Mouse (Mus musculus): ENCODE measurements at regions not wholly inside any gene's neighbourhood (a gene's known extent, or its start where the extent isn't known, plus 50 kb on each side); places are given as distances from the start of the nearest gene placed in this dataset.

DNA sequence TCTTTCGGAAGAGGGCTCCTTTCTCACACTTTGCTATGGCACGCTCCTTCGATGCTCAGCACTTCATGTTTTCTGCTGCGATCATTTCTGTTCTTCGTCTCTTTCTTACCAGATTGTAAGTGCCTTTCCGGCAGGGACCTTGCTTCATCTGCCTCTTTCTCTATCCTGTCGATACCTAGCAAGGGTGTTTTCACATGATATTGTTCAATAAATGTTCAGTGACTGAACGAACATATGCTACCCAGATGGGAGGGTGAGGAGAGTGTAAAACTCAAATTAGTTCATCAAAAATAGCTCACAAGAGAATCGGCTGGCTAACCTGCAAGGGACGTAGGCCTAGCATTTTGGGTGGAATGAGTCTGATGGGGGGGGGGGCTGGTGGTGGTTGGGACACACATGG, 272.5 kb downstream of the Etnk1 start:
- Histone ChIP-seq H3K27me3 (ENCODE audit: control insufficient read depth, insufficient read depth, low read depth, low read length) (no peaks in the 10 kb centered on the region), H3K9me3 (ENCODE audit: control insufficient read depth, low read length) (no peaks in the 10 kb centered on the region), H3K4me3 (ENCODE audit: low read length) (no peak overlapping the region), H3K9ac (ENCODE audit: low read length) (no peak overlapping the region), H3K4me2 (ENCODE audit: low read depth, low read length) (no peak overlapping the region), H3K27ac (ENCODE audit: low read length) (no peak overlapping the region), H3K36me3 (ENCODE audit: control insufficient read depth, insufficient read depth, low read length) (no peaks in the 10 kb centered on the region), H3K4me1 (replicated peaks; ENCODE audit: control insufficient read depth, insufficient read depth, low read length) (peaks cover 7% of the 10 kb centered on the region)
- WGBS, result 91% methylated on average over 10 of the region's 10 CpGs
- ATAC-seq (ENCODE audit: low read depth), result no peak

DNA sequence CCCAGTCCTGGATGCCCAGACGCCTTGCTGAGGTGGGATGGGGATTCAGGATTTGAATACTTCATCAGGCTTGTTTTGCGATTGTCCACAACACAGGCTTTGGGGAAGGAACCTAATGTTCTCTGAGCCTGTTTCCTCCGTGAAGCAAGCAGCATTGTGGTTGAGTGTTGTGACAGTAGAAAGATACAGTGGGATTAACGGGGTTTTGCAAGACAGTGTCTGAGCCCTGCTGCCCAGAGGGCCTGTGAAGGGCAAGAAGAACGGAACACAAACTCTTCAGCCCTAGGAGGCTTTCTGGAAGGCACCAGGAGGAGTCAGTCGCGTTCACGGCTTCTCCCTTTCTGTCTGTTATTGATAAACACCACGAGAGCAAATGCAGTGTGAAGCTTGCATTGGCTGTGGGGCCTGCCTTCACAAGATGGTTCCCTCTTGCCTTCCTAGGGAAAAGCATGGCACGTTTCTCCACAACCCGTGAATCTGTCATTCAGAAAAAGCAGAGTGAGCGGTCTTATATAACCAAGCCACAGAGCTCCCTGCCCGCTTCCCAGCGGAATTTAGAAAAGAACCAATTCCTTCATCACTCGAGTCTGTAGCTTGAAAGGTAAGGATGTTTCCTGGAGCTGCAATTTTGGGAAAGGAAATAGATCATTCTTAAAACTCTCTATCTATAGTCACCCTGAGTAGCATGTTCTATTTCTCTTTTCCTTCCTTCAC, 273.4 kb downstream of the Etnk1 start:
- 72% methylated on average over 15 of the region's 15 CpGs for WGBS
- Histone ChIP-seq H3K27me3 (ENCODE audit: control insufficient read depth, insufficient read depth, low read depth, low read length) (no peaks in the 10 kb centered on the region), H3K9me3 (ENCODE audit: control insufficient read depth, low read length) (no peaks in the 10 kb centered on the region), H3K27ac (ENCODE audit: low read length) (no peak overlapping the region), H3K36me3 (ENCODE audit: control insufficient read depth, insufficient read depth, low read length) (no peaks in the 10 kb centered on the region), H3K4me2 (ENCODE audit: low read depth, low read length) (no peak overlapping the region), H3K9ac (ENCODE audit: low read length) (no peak overlapping the region), H3K4me1 (replicated peaks; ENCODE audit: control insufficient read depth, insufficient read depth, low read length) (peaks cover 7% of the 10 kb centered on the region), H3K4me3 (ENCODE audit: low read length) (no peak overlapping the region)
- no peak for ATAC-seq (ENCODE audit: low read depth)

DNA sequence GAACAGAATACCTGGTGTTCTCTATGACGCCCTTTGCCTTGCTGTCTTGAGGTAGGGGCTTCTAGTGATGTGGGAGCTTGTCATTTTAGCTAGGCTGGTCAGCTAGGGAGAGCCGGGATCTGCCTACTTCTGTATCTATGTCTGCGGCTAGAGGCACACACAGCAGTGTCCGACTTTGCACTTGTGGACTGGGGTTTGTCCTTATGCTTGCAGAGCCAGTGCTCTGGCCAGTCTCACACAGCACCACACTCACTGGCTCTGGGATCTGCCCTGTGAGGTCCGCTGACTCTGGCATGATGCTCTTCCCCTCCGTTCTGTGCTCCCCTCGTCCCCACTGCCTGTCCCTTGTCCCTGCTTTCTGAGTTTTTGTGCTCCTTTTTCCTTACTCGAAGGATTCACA, 275.3 kb downstream of the Etnk1 start:
- ATAC-seq (ENCODE audit: low read depth), result no peak
- no peak overlapping the region for H3K9ac ChIP-seq (ENCODE audit: low read length)
- H3K4me1 ChIP-seq (replicated peaks; ENCODE audit: control insufficient read depth, insufficient read depth, low read length), result peaks cover 6% of the 10 kb centered on the region
- H3K27ac ChIP-seq (ENCODE audit: low read length), result no peak overlapping the region
- no peak overlapping the region for H3K4me2 ChIP-seq (ENCODE audit: low read depth, low read length)
- 87% methylated on average over 8 of the region's 8 CpGs for WGBS
- H3K9me3 ChIP-seq (ENCODE audit: control insufficient read depth, low read length), result no peaks in the 10 kb centered on the region
- no peaks in the 10 kb centered on the region for H3K27me3 ChIP-seq (ENCODE audit: control insufficient read depth, insufficient read depth, low read depth, low read length)
- H3K36me3 ChIP-seq (ENCODE audit: control insufficient read depth, insufficient read depth, low read length), result no peaks in the 10 kb centered on the region
- H3K4me3 ChIP-seq (ENCODE audit: low read length), result no peak overlapping the region

DNA sequence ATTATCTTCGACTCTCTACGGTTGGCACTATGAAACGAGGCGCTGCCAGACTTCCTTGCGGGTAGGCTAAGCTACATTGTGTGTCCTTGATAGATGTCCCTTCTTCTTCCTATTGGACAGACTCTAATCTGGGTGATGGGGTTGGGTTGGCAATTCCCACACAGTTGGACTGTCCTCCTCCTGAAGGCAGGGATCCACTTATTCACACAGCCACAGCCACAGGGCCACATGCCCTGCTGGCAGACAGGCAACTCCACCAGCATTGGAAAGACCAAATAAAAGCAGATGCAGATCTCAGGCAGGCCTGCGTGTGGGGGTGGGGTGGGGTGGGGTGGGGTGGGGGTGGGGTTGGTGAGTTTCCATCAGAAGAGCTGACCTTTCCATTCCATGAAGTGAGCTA, 276.4 kb downstream of the Etnk1 start:
- no peak overlapping the region for H3K4me2 ChIP-seq (ENCODE audit: low read depth, low read length)
- no peaks in the 10 kb centered on the region for H3K27me3 ChIP-seq (ENCODE audit: control insufficient read depth, insufficient read depth, low read depth, low read length)
- H3K9ac ChIP-seq (ENCODE audit: low read length), result no peak overlapping the region
- H3K4me3 ChIP-seq (ENCODE audit: low read length), result no peak overlapping the region
- no peaks in the 10 kb centered on the region for H3K4me1 ChIP-seq (replicated peaks; ENCODE audit: control insufficient read depth, insufficient read depth, low read length)
- no peaks in the 10 kb centered on the region for H3K36me3 ChIP-seq (ENCODE audit: control insufficient read depth, insufficient read depth, low read length)
- ATAC-seq (ENCODE audit: low read depth), result no peak
- 83% methylated on average over 6 of the region's 6 CpGs for whole genome bisulfite sequencing
- no peak overlapping the region for H3K27ac ChIP-seq (ENCODE audit: low read length)
- H3K9me3 ChIP-seq (ENCODE audit: control insufficient read depth, low read length), result no peaks in the 10 kb centered on the region

DNA sequence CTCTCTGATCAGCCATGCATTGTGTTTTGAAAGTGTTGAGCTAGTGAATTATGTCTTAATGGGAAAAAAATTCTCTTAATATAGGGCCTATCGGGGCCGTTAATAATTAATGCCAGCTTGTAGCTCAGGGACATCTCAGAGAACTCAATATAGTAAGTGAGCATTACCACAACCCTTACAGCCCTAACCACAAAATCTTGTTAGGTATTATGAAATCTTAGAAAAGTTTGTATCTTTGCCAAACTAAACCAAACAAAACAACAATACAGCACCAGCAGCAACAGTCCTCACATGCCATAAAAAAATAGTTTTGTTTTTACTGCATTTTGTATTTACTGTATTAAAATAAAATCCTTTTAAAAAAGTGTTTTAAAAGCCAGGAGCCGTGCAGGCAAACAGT, 277.8 kb downstream of the Etnk1 start:
- Histone ChIP-seq H3K4me3 (ENCODE audit: low read length) (no peak overlapping the region), H3K9ac (ENCODE audit: low read length) (no peak overlapping the region), H3K9me3 (ENCODE audit: control insufficient read depth, low read length) (no peaks in the 10 kb centered on the region), H3K36me3 (ENCODE audit: control insufficient read depth, insufficient read depth, low read length) (no peaks in the 10 kb centered on the region), H3K27me3 (ENCODE audit: control insufficient read depth, insufficient read depth, low read depth, low read length) (no peaks in the 10 kb centered on the region), H3K27ac (ENCODE audit: low read length) (no peak overlapping the region), H3K4me2 (ENCODE audit: low read depth, low read length) (no peak overlapping the region), H3K4me1 (replicated peaks; ENCODE audit: control insufficient read depth, insufficient read depth, low read length) (0 out of 2 replicates have a peak, but pooled peaks cover 3% of the 10 kb centered on the region)
- ATAC-seq (ENCODE audit: low read depth), result no peak
- 84% methylated on average over 3 of the region's 3 CpGs for WGBS

DNA sequence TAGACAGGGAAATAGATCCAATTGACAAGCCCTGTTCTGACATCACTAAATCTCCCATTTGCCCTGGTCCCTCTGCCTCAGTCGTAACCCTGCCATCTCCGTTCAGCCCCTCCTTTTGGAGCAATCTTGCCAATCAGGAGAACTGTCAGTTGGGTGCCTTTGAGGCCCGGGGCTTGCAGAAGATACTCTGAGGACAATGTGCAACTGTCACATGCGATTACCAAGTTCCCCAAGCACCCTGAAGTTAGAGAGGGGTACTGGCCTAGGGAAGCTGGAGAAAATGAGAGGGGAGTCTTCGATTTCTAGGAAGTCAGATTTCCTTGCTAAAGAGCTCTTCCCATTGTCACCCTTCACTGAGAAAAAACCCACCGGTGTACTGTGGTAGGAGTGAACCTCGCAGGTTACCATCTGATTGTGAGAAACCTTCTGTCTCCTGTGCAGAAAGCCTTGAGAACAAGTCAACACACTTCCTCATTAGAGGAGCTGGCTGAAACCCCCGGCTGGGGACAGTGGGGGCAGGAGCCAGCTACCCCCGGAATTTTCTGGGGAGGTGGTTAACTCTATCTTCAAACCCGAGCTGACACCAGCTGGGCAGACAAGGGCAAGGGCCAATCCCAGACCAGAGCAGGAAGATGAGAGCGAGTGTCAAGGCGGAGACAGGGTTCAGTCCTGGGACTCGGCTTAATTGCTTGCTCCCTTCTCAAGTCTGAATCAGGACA, 279.0 kb downstream of the Etnk1 start:
- no peak for ATAC-seq (ENCODE audit: low read depth)
- 78% methylated on average over 13 of the region's 13 CpGs for WGBS
- Histone ChIP-seq H3K4me1 (replicated peaks; ENCODE audit: control insufficient read depth, insufficient read depth, low read length) (0 out of 2 replicates have a peak, but pooled peaks cover 3% of the 10 kb centered on the region), H3K4me3 (ENCODE audit: low read length) (no peak overlapping the region), H3K9ac (ENCODE audit: low read length) (no peak overlapping the region), H3K27me3 (ENCODE audit: control insufficient read depth, insufficient read depth, low read depth, low read length) (no peaks in the 10 kb centered on the region), H3K27ac (ENCODE audit: low read length) (no peak overlapping the region), H3K36me3 (ENCODE audit: control insufficient read depth, insufficient read depth, low read length) (no peaks in the 10 kb centered on the region), H3K9me3 (ENCODE audit: control insufficient read depth, low read length) (no peaks in the 10 kb centered on the region), H3K4me2 (ENCODE audit: low read depth, low read length) (no peak overlapping the region)

DNA sequence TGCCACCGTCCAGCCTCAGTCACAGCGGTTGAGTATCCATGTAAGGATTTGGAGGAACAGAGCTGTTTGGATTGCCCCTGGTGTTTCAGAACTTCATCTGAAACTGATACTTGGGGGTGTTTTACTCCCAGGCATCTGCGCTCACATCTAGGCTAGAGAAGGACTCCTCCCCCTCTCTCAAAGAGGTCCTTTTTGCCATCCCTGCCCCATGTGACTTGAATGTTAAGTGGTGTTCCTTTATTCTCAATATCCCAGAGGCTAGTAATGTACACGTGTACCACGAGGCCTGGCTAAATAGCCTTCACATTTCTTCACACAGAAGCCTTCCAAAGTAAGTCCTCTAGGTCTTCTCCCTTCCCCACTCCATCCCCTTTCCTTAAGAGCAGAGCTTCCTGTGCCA, 280.0 kb downstream of the Etnk1 start:
- no peak overlapping the region for H3K9ac ChIP-seq (ENCODE audit: low read length)
- H3K9me3 ChIP-seq (ENCODE audit: control insufficient read depth, low read length), result no peaks in the 10 kb centered on the region
- no peaks in the 10 kb centered on the region for H3K27me3 ChIP-seq (ENCODE audit: control insufficient read depth, insufficient read depth, low read depth, low read length)
- no peak overlapping the region for H3K27ac ChIP-seq (ENCODE audit: low read length)
- H3K4me1 ChIP-seq (replicated peaks; ENCODE audit: control insufficient read depth, insufficient read depth, low read length), result 0 out of 2 replicates have a peak, but pooled peaks cover 3% of the 10 kb centered on the region
- no peak overlapping the region for H3K4me3 ChIP-seq (ENCODE audit: low read length)
- ATAC-seq (ENCODE audit: low read depth), result no peak
- H3K4me2 ChIP-seq (ENCODE audit: low read depth, low read length), result no peak overlapping the region
- no peaks in the 10 kb centered on the region for H3K36me3 ChIP-seq (ENCODE audit: control insufficient read depth, insufficient read depth, low read length)
- 68% methylated on average over 5 of the region's 5 CpGs for WGBS

DNA sequence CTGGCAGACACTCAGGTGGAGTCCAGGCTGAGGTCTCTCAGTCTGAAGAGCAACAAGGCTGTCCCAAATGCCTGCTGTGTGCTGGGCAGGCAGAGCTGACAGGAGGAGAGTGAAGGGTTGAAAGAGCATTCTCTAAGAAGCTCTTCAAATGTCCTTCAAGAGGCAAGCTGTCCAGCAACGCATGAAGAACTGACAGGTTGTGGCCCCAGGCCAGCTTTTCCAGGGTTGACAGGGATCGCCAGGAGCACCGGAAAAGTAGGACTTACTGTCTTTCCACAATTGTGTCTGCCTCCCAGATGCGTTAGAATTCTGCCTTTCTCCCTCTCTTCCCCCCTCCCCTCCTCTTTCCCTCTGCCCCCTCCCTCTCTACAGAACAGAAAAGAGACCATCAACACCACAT, 282.1 kb downstream of the Etnk1 start:
- H3K4me3 ChIP-seq (ENCODE audit: low read length), result no peak overlapping the region
- no peak for ATAC-seq (ENCODE audit: low read depth)
- H3K9me3 ChIP-seq (ENCODE audit: control insufficient read depth, low read length), result 0 out of 2 replicates have a peak, but pooled peaks cover 3% of the 10 kb centered on the region
- no peaks in the 10 kb centered on the region for H3K36me3 ChIP-seq (ENCODE audit: control insufficient read depth, insufficient read depth, low read length)
- 49% methylated on average over 4 of the region's 4 CpGs for WGBS
- no peak overlapping the region for H3K27ac ChIP-seq (ENCODE audit: low read length)
- H3K27me3 ChIP-seq (ENCODE audit: control insufficient read depth, insufficient read depth, low read depth, low read length), result no peaks in the 10 kb centered on the region
- 0 out of 2 replicates have a peak, but pooled peaks cover 3% of the 10 kb centered on the region for H3K4me1 ChIP-seq (replicated peaks; ENCODE audit: control insufficient read depth, insufficient read depth, low read length)
- no peak overlapping the region for H3K4me2 ChIP-seq (ENCODE audit: low read depth, low read length)
- H3K9ac ChIP-seq (ENCODE audit: low read length), result no peak overlapping the region

DNA sequence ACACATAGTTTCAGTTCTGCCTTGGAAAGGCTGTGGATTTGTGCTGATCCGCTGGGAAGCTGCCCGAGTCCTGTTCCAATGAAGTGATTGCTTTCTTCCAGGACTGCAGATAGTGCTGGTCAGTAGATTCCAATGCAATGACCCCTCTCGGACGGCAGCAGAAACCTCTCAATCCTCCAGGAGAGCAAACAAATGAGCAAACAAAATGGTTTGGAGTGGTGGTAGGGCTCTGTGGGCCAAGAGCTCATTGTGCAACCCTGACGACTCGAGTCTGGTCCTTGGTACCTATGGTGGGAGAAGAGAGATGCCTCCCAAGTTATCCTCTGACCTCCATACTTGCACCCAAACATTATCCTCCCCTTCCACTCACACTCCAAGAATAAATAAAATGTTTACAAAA, 284.8 kb downstream of the Etnk1 start:
- WGBS, result 54% methylated on average over 6 of the region's 6 CpGs
- H3K9ac ChIP-seq (ENCODE audit: low read length), result no peak overlapping the region
- ATAC-seq (ENCODE audit: low read depth), result no peak
- no peak overlapping the region for H3K27ac ChIP-seq (ENCODE audit: low read length)
- 0 out of 2 replicates have a peak, but pooled peaks cover 3% of the 10 kb centered on the region for H3K9me3 ChIP-seq (ENCODE audit: control insufficient read depth, low read length)
- no peak overlapping the region for H3K4me2 ChIP-seq (ENCODE audit: low read depth, low read length)
- H3K4me1 ChIP-seq (replicated peaks; ENCODE audit: control insufficient read depth, insufficient read depth, low read length), result 0 out of 2 replicates have a peak, but pooled peaks cover 3% of the 10 kb centered on the region
- H3K27me3 ChIP-seq (ENCODE audit: control insufficient read depth, insufficient read depth, low read depth, low read length), result no peaks in the 10 kb centered on the region
- H3K4me3 ChIP-seq (ENCODE audit: low read length), result no peak overlapping the region
- no peaks in the 10 kb centered on the region for H3K36me3 ChIP-seq (ENCODE audit: control insufficient read depth, insufficient read depth, low read length)

Measured in lung, embryonic 16.5 days (tissue).